Mouse (Mus musculus) stomach, postnatal 0 days (tissue): ENCODE measurements around the gene Gpr179. TPM values are rescaled to one million over a fixed set of nuclear protein-coding genes. Genes with fewer than 3 reads are reported as not detected.
"Not testable (repeated sequence)": the region's sequence is repeated elsewhere in the genome, so short reads cannot be mapped to it uniquely, and the experiment has no call there.

Source experiments
- ATAC-seq: fragments of 200-750 bp; cut with Nextera tagmentation; 2 replicates; pipeline ENCODE4 v1.8.0; 2017; ENCODE audit not compliant: low FRiP score, low TSS enrichment
- DNase-seq: peaks from one replicate; pipeline ENCODE4 v3.0.0-alpha.2; 2016; ENCODE audit warnings: low spot score
- H3K27ac ChIP-seq: fragments of 300-500 bp; sonication (generic); replicated peaks from 2 replicates; pipeline ENCODE4 v1.5.1; 2014; ENCODE audit warnings: mild to moderate bottlenecking, control low read depth
- H3K27me3 ChIP-seq: fragments of 300-500 bp; sonication (generic); 2 replicates; pipeline ENCODE4 v1.6.1; 2014; ENCODE audit warnings: low read length; ENCODE audit not compliant: control insufficient read depth, insufficient read depth
- H3K36me3 ChIP-seq: fragments of 300-500 bp; sonication (generic); 2 replicates; pipeline ENCODE4 v1.6.1; 2014; ENCODE audit warnings: low read length, mixed read lengths; ENCODE audit not compliant: control insufficient read depth, insufficient read depth
- H3K4me1 ChIP-seq: fragments of 300-500 bp; sonication (generic); replicated peaks from 2 replicates; pipeline ENCODE4 v1.6.1; 2014; ENCODE audit warnings: antibody characterized with exemption; ENCODE audit not compliant: control insufficient read depth, insufficient read depth
- H3K4me2 ChIP-seq: fragments of 300-500 bp; sonication (generic); replicated peaks from 2 replicates; pipeline ENCODE4 v1.6.1; 2014; ENCODE audit warnings: low read depth, mild to moderate bottlenecking, control low read depth, moderate library complexity
- H3K4me3 ChIP-seq: fragments of 300-500 bp; sonication (generic); 2 replicates; pipeline ENCODE4 v1.5.1; 2014; ENCODE audit warnings: low read depth, low read length, control low read depth
- H3K9ac ChIP-seq: fragments of 300-500 bp; sonication (generic); 2 replicates; pipeline ENCODE4 v1.6.1; 2014; ENCODE audit warnings: mild to moderate bottlenecking, low read length, control low read depth, mixed read lengths
- H3K9me3 ChIP-seq: fragments of 300-500 bp; sonication (generic); 2 replicates; pipeline ENCODE4 v1.6.1; 2016; ENCODE audit warnings: low read length; ENCODE audit not compliant: control insufficient read depth
- CTCF ChIP-seq: IDR thresholded peaks from 2 replicates; pipeline ENCODE4 v1.5.1; 2016; ENCODE audit warnings: antibody characterized with exemption, low read depth, mild to moderate bottlenecking, moderate library complexity
- EP300 ChIP-seq: optimal IDR thresholded peaks from 2 replicates; pipeline ENCODE3; 2016; ENCODE audit warnings: antibody characterized with exemption
- WGBS: fragments of 180-500 bp; shearing (Covaris S2); extraction: QIAGEN DNeasy Blood & Tissue Kit; methylation state at CpG from one replicate; pipeline ENCODE4 v1.1.7; 2014; 5-methylcytosine and 5-hydroxymethylcytosine counted together
- polyA plus RNA-seq: library from polyadenylated mRNA; unstranded; fragments of >200 nt; fragmentation: Nextera tagmentation; extraction: Ambion mirVana; gene quantifications from 2 replicates; pipeline ENCODE4 v1.2.1, GENCODE M21; 2015

Gene Gpr179
- polyA plus RNA-seq, 1 experiment from 2014 or later: 0.23 TPM

DNA sequence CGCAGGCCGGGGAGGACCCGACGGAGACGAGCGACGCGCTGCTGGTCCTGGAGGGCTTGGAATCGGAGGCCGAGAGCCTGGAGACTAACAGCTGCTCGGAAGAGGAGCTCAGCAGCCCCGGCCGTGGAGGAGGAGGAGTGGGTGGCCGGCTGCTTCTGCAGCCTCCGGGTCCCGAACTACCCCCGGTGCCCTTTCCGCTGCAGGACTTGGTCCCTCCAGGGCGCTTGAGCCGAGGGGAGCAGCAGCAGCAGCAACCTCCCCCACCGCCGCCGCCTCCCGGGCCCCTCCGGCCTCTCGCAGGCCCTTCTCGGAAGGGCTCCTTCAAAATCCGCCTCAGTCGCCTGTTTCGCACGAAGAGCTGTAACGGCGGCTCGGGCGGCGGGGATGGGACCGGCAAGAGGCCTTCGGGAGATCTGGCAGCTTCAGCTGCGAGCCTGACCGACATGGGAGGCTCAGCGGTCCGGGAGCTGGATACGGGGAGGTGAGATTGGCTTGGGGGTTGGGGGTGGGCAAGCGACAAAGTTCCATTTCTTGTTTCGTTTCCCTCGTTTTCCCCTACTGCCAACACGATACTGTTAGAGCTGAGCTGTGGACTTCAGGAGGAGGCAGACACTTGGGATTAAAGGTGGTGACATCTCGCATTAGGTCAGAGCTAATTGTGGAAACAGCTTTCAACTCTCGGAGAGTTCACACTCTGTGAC, 11.2 kb upstream of the Gpr179 start:
- Histone ChIP-seq H3K9me3 (no peaks in the 10 kb centered on the region), H3K27me3 (no peaks in the 10 kb centered on the region), H3K27ac (peak overlapping the region; percentile 86), H3K4me3 (peak overlapping the region; percentile 93), H3K36me3 (no peaks in the 10 kb centered on the region), H3K4me1 (no peaks in the 10 kb centered on the region), H3K4me2 (peak overlapping the region; percentile 89), H3K9ac (peak overlapping the region; percentile 96)
- DNase-seq (peak; percentile 58), ATAC-seq (peak; percentile 4; the same call in 1 of the 2 replicates)
- TF ChIP-seq EP300 (no peak), CTCF (no peak)
- 1% methylated on average over 45 of the region's 49 CpGs for WGBS

DNA sequence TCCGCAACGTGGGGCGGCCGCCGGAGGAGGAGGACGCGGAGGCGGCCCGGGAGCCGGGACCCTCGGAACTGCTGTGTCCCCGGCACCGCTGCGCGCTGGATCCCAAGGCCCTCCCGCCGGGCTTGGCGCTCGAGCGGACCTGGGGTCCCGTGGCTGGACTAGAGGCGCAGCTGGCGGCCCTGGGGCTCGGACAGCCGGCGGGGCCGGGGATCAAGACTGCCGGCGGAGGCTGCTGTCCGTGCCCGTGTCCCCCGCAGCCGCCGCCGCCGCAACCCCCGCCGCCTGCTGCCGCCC, 10.7 kb upstream of the Gpr179 start:
- Histone ChIP-seq H3K36me3 (no peaks in the 10 kb centered on the region), H3K9me3 (no peaks in the 10 kb centered on the region), H3K4me3 (peak overlapping the region; percentile 93), H3K27ac (peak overlapping the region; percentile 86), H3K9ac (peak overlapping the region; percentile 96), H3K27me3 (no peaks in the 10 kb centered on the region), H3K4me2 (peak overlapping the region; percentile 89), H3K4me1 (no peaks in the 10 kb centered on the region)
- WGBS: under 1% methylated on average over 21 of the region's 39 CpGs
- TF ChIP-seq CTCF: no peak
- no peak for TF ChIP-seq EP300
- ATAC-seq (peak; percentile 27), DNase-seq (peak; percentile 52)

- under 1% methylated on average over 24 of the region's 81 CpGs for WGBS
- Histone ChIP-seq H3K9me3 (no peaks in the 10 kb centered on the region), H3K36me3 (no peaks in the 10 kb centered on the region), H3K4me1 (no peaks in the 10 kb centered on the region), H3K4me3 (peak within 1 kb of the TSS; percentile 93), H3K4me2 (peak within 1 kb of the TSS; percentile 89), H3K27ac (peak within 1 kb of the TSS; percentile 86), H3K9ac (peak within 1 kb of the TSS; percentile 96), H3K27me3 (no peaks in the 10 kb centered on the region)
- ATAC-seq (peak; percentile 96), DNase-seq (peak; percentile 96)
- TF ChIP-seq CTCF: no peak
- no peak for TF ChIP-seq EP300
Measured at GRCm38 (mm10) chr11:97361948-97362648, 10.2 kb upstream of the Gpr179 start, which contains the start of gene Socs7. TSS of gene Socs7 (plus strand) at chr11:97362551.

- ATAC-seq, H3K4me1 ChIP-seq, H3K4me3 ChIP-seq, H3K9me3 ChIP-seq, H3K36me3 ChIP-seq, H3K27ac ChIP-seq, H3K9ac ChIP-seq, H3K4me2 ChIP-seq, H3K27me3 ChIP-seq: not testable (repeated sequence)
- WGBS: 7% methylated on average over 4 of the region's 6 CpGs
- DNase-seq: peak; percentile 79
- peak; percentile 78 for TF ChIP-seq CTCF
Measured at GRCm38 (mm10) chr11:97357663-97358062, 5.8 kb upstream of the Gpr179 start.

- Histone ChIP-seq H3K27ac (no peak overlapping the region), H3K27me3 (no peaks in the 10 kb centered on the region), H3K9ac (no peak overlapping the region), H3K4me2 (no peak overlapping the region), H3K36me3 (no peaks in the 10 kb centered on the region), H3K4me3 (no peak overlapping the region), H3K9me3 (no peaks in the 10 kb centered on the region), H3K4me1 (0 out of 2 replicates have a peak, but pooled peaks cover under 1% of the 10 kb centered on the region)
- WGBS: 83% methylated on average over 7 of the region's 7 CpGs
- TF ChIP-seq EP300: no peak
- TF ChIP-seq CTCF: no peak
- no peak for DNase-seq
- ATAC-seq: no peak
Measured at GRCm38 (mm10) chr11:97355247-97355646, 3.4 kb upstream of the Gpr179 start.

GRCm38 (mm10) chr11:97354646-97355045, 2.8 kb upstream of the Gpr179 start:
- DNase-seq (no peak), ATAC-seq (no peak)
- H3K9ac ChIP-seq: no peak overlapping the region
- no peak for TF ChIP-seq CTCF
- TF ChIP-seq EP300: no peak
- 0 out of 2 replicates have a peak, but pooled peaks cover 3% of the 10 kb centered on the region for H3K4me1 ChIP-seq
- no peak overlapping the region for H3K4me3 ChIP-seq
- no peaks in the 10 kb centered on the region for H3K9me3 ChIP-seq
- no peaks in the 10 kb centered on the region for H3K27me3 ChIP-seq
- no peaks in the 10 kb centered on the region for H3K36me3 ChIP-seq
- H3K4me2 ChIP-seq: no peak overlapping the region
- no peak overlapping the region for H3K27ac ChIP-seq
- 80% methylated on average over 2 of the region's 2 CpGs for WGBS
